Mouse (Mus musculus) G1E (cell line): ENCODE results near the gene Sox5.

ENCODE experiments used
- CTCF ChIP-seq: IDR thresholded peaks from 2 replicates; pipeline ENCODE4 v1.5.1; 2012; ENCODE audit warnings: low read depth, low read length, inconsistent platforms, mixed read lengths
- GATA1 ChIP-seq: IDR thresholded peaks from 2 replicates; pipeline ENCODE4 v1.6.1; 2012; ENCODE audit warnings: borderline replicate concordance, low read length, inconsistent platforms, mixed read lengths
- POLR2AphosphoS5 ChIP-seq: IDR thresholded peaks from 2 replicates; pipeline ENCODE4 v1.6.1; 2012; ENCODE audit warnings: low read depth, low read length, inconsistent platforms; ENCODE audit not compliant: insufficient replicate concordance
- TAL1 ChIP-seq: conservative IDR thresholded peaks from 2 replicates; pipeline ENCODE4 v1.6.1; 2012; ENCODE audit warnings: low read depth, low read length, inconsistent platforms, mixed read lengths

GRCm38 (mm10) chr6:144600351-144600750, 181.4 kb downstream of the Sox5 start:
- TF ChIP-seq CTCF (no peak), TAL1 (no peak), GATA1 (no peak), POLR2AphosphoS5 (no peak)
